Mouse (Mus musculus) left cerebral cortex, postnatal 10 days (tissue): ENCODE data around the gene Gstcd. TPM values are rescaled to one million over a fixed set of nuclear protein-coding genes. Genes with fewer than 3 reads are reported as not detected.

ENCODE experiments used
- DNase-seq, 2 experiments: peaks; one replicate each; pipeline ENCODE4 v3.0.0; 2021 to 2022; ENCODE audit warnings: low spot score in 2 of 2, mixed read lengths in 1 of 2; ENCODE audit errors: extremely low spot score in 1 of 2
- intact Hi-C: fragments of 180-260 bp; cut with DNase I; formaldehyde crosslinking; loops from one replicate; pipeline ENCODE4 v1.15.1; 2025
- total RNA-seq, 2 experiments: library from RNA; stranded (reverse); gene quantifications; 2 replicates each; pipeline ENCODE4 v1.2.3; 2021

The Gstcd gene
- total RNA-seq, result 1 to 10 TPM; 7.4 to 9.7 TPM

DNA sequence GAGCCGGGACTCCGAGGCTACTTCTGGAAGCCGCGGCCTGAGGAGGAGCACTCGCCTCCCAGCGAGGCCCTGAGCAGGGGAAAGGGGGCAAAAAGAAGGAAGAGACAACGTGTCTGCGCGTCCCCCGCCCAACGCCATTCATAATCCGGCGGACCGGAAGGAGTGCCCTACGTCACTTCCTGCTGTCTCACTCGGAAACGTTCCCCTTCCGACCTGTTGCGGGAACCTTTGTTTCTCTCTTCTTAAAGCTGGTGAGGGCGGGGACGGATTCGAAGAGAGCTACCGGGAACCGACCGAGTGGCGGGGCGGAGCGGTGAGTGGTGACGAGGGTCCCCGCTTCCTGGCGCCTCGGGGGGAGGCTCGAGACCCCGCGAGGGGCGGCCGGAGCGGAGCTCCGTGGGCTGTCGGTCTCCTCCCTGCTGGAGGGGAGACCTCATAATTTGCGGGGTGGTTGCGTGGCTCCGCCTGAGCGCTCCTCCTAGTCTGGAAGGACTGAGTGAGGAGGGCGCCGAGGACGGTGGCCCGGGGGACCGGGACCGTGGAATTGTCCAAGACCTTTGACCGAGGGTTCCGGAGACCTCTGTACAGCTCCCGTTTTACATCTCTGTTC, at the start of gene Gstcd, which contains the start of gene Ints12:
Gene Gstcd, minus strand, starts transcription at position 370 of the 610 bp plus-strand sequence.
Gene Ints12, plus strand, starts transcription at position 177 of the 610 bp plus-strand sequence.
- DNase-seq, result peak; percentile 95
- intact Hi-C loops, result loop anchor here (5.0 kb wide), 1 partner anchor 344 kb away; no protein-coding TSS in a partner anchor

DNA sequence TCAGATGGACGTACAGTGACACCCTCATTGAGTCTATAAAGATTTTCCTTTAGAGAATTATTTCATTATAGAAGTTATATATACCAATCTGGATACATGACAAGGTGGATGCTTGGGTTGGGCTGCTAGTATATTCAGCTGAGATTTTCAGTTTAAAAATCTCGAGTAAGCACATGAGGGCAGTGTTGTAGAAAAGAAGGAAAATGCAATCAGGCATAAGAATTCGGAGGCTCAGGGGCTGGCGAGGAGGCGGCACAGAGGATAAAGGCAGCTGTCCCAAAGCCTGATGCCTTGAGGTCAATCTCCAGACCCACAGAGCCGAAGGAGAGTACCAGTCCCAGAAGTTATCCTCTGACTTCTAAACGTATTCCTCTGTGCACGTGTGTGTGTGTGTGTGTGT, 40.8 kb upstream of the Gstcd start:
- intact Hi-C loops, result loop anchor here (10.0 kb wide), 1 partner anchor 142 kb away; no protein-coding TSS in a partner anchor
- peak in 1 of 2 experiments; percentile 9 for DNase-seq

DNA sequence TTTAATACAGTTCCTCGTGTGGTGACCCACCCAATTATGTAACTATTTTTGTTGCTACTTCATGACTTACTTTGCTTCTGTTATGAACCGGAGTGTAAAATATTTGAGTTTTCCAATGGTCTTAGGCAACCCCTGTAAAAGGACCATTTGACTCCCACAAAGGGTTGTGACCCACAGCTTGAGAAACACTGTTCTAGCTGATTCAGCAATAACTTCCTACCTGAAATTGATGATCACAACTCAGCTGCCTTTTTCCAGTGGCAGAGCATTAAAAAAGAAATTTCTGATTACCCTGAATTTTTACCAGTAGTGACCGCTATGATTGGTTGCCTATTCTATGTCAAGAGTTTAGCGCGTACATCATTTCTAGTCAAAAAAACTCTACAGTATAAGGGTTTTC, 39.5 kb upstream of the Gstcd start:
- DNase-seq, result no peak
- intact Hi-C loops, result loop anchor here (10.0 kb wide), 1 partner anchor 143 kb away; no protein-coding TSS in a partner anchor

DNA sequence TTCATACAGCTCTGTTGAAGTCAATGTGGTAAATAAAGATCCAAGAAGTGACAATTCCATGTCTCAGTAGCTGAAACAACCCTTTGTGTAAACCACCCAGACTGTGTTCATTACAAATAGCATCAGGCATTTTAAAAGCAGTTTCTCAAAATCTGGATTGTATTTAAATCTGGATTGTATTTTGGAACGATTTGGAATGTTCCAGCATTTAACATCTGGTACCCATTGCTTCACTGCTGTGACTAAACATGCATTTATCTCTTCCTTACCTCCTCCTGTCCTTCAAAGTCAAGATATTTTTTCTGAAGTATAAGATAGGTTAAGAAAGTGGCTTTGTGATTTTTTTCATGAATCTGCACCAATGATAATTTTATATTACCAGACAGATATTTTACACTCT, 21.4 kb upstream of the Gstcd start:
- intact Hi-C loops, result loop anchor here (10.0 kb wide), 1 partner anchor 1512 kb away; no protein-coding TSS in a partner anchor
- no peak for DNase-seq

DNA sequence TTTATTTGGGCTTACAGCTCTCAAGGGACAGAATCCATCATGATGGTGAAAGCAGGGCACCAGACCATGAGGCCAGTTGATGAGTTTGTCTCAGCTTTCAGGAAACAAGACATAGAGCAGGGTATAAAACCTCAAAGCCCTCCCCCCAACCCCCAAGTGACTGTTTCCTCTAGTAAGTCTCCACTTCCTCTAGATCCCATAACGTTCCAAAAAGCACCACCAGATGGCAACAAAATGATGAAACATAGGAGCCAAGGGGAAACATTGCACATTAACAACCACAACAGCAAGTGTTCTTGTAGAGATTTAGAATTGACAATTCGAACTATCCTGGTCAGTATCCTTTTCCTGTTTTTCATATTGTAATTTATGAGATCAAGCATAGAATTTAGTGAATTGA, 19.9 kb upstream of the Gstcd start:
- DNase-seq, result peak; percentile 16 to 23
- intact Hi-C loops, result loop anchor here (10.0 kb wide), 1 partner anchor 1513 kb away; no protein-coding TSS in a partner anchor

DNA sequence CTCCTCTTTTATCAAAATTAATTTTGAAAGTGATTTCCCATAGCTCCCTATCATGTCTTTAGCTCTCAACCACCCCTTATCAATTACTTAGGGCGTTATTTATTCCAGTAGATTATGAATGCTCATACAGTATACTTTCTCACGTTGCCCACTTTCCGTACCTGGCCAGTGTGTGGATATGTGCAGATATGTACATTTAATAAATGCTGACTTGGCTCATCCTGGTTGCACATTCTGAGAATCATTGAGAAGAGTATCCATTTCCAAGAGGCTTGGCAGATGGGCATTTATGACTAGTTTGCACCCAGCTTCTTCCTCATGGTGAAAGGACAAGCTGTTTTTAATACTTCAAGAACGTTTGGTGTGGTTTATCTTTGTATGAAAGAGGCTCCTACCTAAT, 18.0 kb upstream of the Gstcd start:
- intact Hi-C loops, result loop anchor here (10.0 kb wide), 1 partner anchor 1515 kb away; no protein-coding TSS in a partner anchor
- no peak for DNase-seq

DNA sequence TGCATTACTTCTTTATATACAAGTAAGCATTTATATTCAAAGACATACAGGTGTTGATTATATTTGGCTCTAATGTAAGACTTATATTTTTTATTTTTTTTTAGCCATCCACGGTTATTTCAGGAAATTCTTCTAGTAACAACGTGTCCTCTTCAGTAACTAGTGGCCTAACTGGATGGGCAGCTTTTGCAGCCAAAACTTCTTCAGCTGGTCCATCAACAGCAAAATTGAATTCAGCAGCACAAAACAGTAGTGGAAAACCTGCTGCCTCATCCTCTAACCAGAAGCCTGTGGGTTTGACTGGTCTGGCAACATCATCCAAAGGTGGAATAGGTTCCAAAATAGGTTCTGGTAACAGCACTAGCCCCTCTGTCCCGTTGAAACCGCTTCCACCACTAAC, 16.9 kb upstream of the Gstcd start:
- DNase-seq, result no peak
- intact Hi-C loops, result no loop called here

DNA sequence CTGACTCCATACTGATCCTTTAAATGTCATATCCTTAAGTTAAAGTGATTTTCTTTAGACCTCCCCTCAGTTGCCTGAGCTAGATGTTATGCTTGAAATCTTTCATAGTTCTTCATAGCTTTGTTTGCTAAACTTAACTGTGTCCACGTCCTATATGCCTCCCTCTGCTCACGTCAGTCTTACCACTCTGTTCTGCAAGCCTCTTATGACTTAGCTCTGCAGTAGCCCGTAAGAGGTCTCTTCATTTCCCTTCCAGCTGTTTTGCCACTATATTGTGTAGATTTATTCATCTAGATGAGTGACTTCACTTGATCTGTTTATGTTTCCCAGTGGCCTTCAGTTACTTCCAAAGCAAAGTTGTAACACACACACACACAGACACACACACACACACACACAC, 12.6 kb upstream of the Gstcd start:
- no peak for DNase-seq
- intact Hi-C loops, result no loop called here

DNA sequence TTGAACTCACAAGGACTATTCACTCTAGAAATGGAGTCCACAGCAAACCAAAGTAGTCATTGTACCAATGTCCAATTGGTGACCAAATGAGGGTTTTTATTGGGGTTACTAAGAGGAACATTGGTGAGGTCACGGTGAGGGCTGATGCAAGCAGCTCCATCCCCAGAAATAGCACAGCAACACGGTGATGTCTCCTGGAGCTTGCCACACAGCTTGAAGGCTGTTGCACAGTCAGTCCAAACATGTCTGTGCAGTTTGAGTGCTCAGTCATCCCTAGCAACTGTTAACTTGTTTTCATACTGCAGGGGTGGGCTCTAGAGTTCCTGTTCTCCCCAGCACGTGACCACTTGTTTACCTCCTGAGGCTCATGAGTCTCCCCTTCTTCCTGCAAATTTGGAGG, 11.9 kb upstream of the Gstcd start:
- intact Hi-C loops, result no loop called here
- no peak for DNase-seq

DNA sequence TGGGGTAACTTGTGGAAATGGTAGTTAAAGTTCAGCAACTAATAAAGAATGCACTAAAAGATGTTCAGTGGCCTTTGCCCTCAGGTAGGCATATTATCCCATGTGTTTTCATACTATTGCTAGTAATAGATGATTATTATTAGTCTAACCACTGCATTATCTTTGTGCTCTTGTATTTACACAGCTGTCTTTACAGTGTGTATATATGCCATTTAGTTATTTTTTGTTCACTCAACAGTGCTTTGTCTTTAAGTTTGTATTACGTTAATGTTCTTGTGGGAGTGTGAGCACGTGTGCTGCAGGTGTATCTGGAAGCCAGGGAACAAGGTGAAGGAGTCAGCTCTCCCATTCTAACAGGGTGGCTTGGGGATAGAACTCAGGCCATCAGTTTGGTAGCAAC, 7.1 kb upstream of the Gstcd start:
- intact Hi-C loops, result no loop called here
- no peak for DNase-seq

DNA sequence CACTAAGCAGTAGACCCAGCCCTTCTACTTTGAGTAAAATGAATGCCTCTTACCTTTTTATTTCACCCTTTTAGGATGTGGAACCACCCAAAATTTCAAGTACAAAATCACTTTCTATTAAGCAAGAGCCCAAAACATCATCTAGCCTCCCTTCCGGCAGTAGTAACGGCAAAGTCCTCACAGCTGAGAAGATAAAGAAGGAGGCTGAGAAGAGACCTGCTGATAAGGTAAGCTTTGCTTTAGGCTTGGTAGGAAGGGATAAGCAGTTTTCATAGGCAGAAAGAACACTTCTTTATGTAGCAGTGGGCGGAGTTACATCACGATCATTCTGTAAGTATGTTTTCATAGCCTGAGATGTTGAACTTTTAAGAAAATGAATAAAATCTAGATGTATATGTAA, 6.5 kb upstream of the Gstcd start:
- no peak for DNase-seq
- intact Hi-C loops, result no loop called here

DNA sequence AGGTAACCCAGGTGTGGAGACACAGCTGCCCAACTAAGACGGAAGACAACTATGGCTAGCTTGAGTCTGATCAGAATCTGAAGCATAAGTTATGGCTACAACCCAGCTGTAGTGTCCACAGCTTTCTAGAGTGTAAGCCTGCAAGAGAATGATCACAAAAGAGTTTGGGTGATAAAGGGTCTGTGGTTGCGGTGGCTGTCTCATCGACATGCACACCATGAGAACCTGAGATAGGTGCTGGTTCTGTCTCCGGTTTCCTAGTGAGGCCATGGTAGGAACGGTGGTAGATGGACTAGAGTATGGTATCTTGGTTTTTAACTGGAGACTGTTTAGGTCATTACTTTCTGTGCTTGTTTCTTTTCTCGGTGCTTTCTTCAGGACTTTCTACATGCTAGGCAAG, 6.1 kb upstream of the Gstcd start:
- no peak for DNase-seq
- intact Hi-C loops, result no loop called here

DNA sequence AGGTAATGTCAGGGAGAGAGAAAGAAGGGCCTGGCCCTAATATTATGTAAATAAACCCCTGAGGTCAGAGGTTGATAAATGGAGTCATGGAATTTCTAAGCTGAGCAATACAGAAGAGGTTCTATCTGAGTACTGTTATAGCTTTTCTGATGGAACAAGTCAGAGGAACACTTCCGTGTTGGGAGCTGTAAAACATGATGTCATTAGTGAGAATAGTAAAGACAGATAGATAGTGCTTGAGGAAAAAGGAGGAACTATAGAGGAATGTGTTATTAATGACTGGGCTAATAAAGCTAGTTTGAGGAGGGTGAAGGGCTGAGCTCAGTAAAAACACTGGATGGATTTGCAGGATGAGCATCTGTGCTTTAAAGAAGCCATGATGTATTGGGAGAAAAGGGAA, 2.5 kb upstream of the Gstcd start:
- intact Hi-C loops, result loop anchor here (5.0 kb wide), 1 partner anchor 347 kb away; no protein-coding TSS in a partner anchor

DNA sequence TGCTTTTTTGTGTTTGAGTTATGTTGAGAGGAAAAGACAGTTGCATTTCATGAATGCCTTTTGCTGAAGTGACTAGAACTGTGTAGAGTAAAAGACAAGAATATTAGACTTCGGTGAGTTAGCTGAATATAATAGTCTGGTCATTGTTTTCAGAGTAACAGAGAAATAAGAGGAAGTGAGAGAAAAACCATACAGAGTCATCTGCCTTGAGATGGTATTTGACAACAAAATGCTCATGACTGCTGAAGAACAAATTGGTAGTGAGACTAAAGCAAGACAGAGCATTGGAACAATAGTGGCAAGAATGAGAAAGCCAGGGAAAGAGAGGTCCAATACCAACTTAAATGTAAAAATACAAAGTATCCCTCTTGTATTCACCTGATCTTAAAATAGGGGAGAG, 1.1 kb upstream of the Gstcd start:
- intact Hi-C loops, result loop anchor here (5.0 kb wide), 1 partner anchor 346 kb away; no protein-coding TSS in a partner anchor
- no peak for DNase-seq

More for the DNA sequence above, 2.5 kb upstream of the Gstcd start:
- DNase-seq, result no peak

DNA sequence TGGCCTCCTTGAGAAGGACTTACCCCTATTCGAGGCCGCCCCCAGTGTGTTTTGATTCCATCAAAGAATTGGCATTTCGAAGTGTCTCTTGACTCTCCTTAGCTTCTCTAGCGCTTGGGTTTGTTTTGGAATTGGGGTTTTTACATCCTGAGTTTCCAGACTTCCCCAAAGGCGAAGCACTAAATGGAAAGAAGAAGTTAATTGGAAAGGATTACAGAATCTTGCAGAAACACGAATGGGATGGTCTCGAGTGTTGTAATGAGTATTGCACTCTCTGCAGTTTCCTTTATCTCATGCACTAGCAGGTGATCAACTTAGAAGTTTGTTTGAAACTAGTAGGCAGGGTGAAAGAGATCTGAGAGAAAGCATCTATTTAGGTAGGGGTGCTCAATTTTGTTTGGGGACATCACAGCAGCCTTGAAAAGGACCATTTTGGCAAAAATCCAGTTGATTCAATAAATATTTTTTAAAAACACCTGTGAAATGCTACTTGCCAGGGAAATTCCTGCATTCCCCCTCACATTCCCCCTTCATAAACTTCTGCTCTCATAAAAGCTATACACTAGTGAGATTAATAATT, 531 bp upstream of the Gstcd start:
- intact Hi-C loops, result loop anchor here (5.0 kb wide), 1 partner anchor 345 kb away; no protein-coding TSS in a partner anchor
- no peak for DNase-seq

DNA sequence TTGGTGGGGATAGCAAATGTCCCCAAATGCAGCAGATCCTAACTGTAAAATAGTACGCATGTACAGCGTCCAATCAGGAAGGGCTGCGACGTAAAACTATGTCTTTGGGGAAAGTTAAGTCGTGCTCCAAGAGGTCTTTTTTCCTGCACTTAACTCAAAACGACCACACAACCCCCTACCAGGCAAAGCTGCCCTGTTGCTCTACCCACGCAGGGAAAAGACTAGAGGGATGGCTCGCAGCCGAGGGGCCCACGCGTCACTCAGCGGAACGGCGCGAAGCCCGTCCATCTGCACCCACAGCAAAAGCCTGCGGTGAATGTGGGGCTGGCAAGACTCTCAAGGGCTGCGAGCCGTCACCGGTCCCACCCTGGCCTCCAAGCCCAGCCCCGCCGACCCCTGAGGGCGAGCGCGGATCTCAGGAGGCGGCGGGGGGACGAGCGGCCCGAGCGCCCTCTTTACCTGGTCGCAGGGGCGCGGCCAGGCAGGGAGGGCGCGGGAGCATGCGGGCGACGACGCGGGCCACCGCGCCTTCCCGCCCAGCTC, 641 bp downstream of the Gstcd start:
- peak; percentile 34 to 58 for DNase-seq
- intact Hi-C loops, result loop anchor here (5.0 kb wide), 1 partner anchor 344 kb away; no protein-coding TSS in a partner anchor

DNA sequence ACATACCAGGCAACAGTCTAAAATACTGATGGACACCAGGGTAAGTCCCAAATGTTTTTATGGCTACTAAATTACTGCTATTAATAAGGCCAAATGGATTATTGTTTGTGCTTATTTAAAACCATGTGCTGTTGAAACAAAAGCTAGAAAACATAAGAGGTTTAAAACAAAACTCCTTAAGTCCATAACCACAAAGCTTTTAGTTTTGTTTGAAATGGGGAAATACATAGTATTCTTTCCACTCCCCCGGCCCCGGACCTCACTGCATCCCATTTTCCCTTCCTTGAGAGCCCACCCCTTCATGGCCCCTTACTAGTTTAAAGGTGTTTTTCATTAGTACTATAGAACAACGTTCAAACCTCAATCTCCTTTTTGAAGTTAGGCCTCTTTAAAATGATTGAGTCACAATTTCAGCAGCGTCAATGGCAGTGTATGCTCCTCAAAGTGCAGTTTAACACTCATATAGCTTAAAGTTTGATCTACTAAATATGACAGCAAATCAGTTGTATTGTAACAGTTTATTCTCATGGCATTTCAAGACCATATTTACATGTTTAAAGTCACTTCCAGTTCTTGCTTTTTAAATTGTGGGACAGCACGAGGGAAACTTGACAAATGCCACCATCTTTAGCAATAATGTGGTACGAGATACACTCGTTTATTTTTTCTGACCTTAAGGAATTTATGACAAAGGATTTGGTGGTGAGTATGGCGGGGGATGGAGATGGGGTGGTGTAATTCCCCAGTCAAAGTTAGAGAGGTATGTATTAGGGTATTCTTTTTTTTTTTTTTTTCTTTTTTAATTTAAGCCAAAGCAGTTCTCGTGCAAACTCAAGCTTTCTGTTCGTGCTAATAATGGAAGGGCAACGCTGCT, 1.3 kb downstream of the Gstcd start:
- intact Hi-C loops, result loop anchor here (5.0 kb wide), 1 partner anchor 343 kb away; no protein-coding TSS in a partner anchor
- DNase-seq, result no peak

DNA sequence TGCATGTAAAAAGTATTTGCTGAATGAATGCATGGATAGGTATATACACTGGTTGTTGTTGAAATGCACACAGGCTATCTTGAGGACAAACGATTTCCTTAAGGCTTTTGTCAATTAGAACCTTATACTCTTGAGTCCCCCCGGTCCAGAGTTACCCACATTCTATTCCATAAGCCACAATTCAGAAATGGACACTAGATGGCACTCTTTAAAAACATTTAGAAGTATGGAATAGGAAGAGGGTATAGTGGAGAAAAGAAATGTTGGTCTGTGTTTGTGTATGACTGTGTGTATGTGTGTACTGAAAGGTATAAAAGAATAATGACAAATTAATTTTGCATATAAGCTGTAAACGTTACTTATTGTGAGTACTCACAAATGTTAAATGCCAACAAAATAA, 6.0 kb downstream of the Gstcd start:
- DNase-seq, result no peak
- intact Hi-C loops, result no loop called here

DNA sequence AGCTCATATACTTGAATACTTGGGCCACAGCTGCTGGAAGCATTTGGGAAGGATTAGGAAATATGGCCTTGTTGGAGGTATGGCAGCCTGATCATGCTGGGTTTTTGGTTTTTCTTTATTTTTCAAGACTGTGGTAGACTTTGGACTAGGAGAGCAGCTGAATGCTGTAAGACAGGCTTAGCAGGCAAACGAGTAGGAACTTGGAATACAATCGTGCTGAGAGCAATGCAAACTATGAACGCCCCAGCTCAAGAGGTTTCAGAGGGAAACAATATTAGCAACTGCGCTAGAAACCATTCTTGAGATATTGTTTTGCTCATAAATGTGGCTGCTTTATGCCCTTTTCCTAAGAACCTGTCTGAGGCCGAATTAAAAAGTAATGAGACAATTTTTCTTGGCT, 9.1 kb downstream of the Gstcd start:
- no peak for DNase-seq
- intact Hi-C loops, result no loop called here
